Mouse (Mus musculus): ENCODE measurements at regions not wholly inside any gene's neighbourhood (a gene's known extent, or its start where the extent isn't known, plus 50 kb on each side); places are given as distances from the start of the nearest gene placed in this dataset.
"Not testable (repeated sequence)": the region's sequence is repeated elsewhere in the genome, so short reads cannot be mapped to it uniquely, and the experiment has no call there.

GRCm38 (mm10) chr1:105900158-105900557, 90.0 kb upstream of the Zcchc2 start:
- no peak for DNase-seq

- DNase-seq, result no peak
Measured at GRCm38 (mm10) chr1:105900920-105901319, 89.3 kb upstream of the Zcchc2 start.

- DNase-seq, result no peak
Measured at GRCm38 (mm10) chr1:105903286-105904115, 86.7 kb upstream of the Zcchc2 start.

GRCm38 (mm10) chr1:105904737-105905136, 85.5 kb upstream of the Zcchc2 start:
- DNase-seq, result no peak

GRCm38 (mm10) chr1:105905785-105906426, 84.3 kb upstream of the Zcchc2 start:
- DNase-seq, result peak in 1 of 2 experiments; percentile 46

GRCm38 (mm10) chr1:105906427-105906798, 83.8 kb upstream of the Zcchc2 start:
- DNase-seq, result peak; percentile 75 to 84

GRCm38 (mm10) chr1:105908029-105908876, 82.0 kb upstream of the Zcchc2 start:
- peak; percentile 49 to 55 for DNase-seq

GRCm38 (mm10) chr1:105909121-105909520, 81.1 kb upstream of the Zcchc2 start:
- no peak for DNase-seq

- no peak for DNase-seq
Measured at GRCm38 (mm10) chr1:105911714-105912113, 78.5 kb upstream of the Zcchc2 start.

- DNase-seq, result no peak
Measured at GRCm38 (mm10) chr1:105921842-105922241, 68.4 kb upstream of the Zcchc2 start.

- no peak for DNase-seq
Measured at GRCm38 (mm10) chr1:105922586-105922985, 67.6 kb upstream of the Zcchc2 start.

- DNase-seq, result no peak
Measured at GRCm38 (mm10) chr1:105923001-105923400, 67.2 kb upstream of the Zcchc2 start.

- no peak for DNase-seq
Measured at GRCm38 (mm10) chr1:105925617-105926370, 64.4 kb upstream of the Zcchc2 start.

GRCm38 (mm10) chr1:105926871-105927270, 63.3 kb upstream of the Zcchc2 start:
- no peak for DNase-seq

- DNase-seq, result no peak
Measured at GRCm38 (mm10) chr1:105930841-105931240, 59.4 kb upstream of the Zcchc2 start.

- DNase-seq, result not testable (repeated sequence)
Measured at GRCm38 (mm10) chr1:105934171-105934570, 56.0 kb upstream of the Zcchc2 start.
